Mouse (Mus musculus) left cerebral cortex, postnatal 25 days (tissue): ENCODE data around the gene H13. TPM values are rescaled to one million over a fixed set of nuclear protein-coding genes. Genes with fewer than 3 reads are reported as not detected.

Experiments used
- DNase-seq, 2 experiments: peaks; one replicate each; pipeline ENCODE4 v3.0.0; 2022; ENCODE audit warnings: low spot score in 2 of 2, mixed read lengths in 1 of 2
- intact Hi-C: fragments of 180-260 bp; cut with DNase I; formaldehyde crosslinking; loops from one replicate; pipeline ENCODE4 v1.15.1; 2025
- total RNA-seq, 2 experiments: library from RNA; stranded (reverse); gene quantifications; 2 replicates each; pipeline ENCODE4 v1.2.3; 2021

Gene H13
- total RNA-seq, 2 experiments from 2014 or later, result 73.1 to 85.4 TPM

- no peak for DNase-seq
- intact Hi-C loops, result no loop called here
These were observed 24.5 kb downstream of the H13 start for GRCm38 (mm10) chr2:152693735-152694134.

DNA sequence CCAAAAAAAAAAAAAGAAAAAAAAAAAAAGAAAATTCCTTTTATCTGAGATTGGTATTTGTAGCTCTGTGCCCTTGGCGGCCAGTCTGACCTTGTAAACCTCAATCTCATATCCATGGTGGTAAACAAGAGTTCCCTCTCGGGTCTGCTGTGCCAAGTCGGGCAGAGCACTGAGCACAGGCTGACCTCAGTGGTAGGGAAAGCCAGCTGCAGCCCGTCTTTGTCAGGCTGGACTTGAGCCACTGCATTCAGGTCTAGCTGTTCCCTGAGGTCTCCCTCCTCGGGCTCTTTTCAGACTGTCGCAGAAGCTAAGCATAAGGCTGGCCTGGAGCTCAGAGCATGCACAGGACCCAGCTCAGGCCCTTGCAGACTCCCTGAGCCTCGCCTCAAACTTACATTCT, 25.4 kb downstream of the H13 start:
- intact Hi-C loops, result no loop called here
- no peak for DNase-seq

- no peak for DNase-seq
- intact Hi-C loops, result loop anchor here (1.0 to 2.0 kb wide), 3 partner anchors 45 to 135 kb away; partner anchors contain the start of gene Bcl2l1
These were observed 26.8 kb downstream of the H13 start for GRCm38 (mm10) chr2:152696016-152696415.

DNA sequence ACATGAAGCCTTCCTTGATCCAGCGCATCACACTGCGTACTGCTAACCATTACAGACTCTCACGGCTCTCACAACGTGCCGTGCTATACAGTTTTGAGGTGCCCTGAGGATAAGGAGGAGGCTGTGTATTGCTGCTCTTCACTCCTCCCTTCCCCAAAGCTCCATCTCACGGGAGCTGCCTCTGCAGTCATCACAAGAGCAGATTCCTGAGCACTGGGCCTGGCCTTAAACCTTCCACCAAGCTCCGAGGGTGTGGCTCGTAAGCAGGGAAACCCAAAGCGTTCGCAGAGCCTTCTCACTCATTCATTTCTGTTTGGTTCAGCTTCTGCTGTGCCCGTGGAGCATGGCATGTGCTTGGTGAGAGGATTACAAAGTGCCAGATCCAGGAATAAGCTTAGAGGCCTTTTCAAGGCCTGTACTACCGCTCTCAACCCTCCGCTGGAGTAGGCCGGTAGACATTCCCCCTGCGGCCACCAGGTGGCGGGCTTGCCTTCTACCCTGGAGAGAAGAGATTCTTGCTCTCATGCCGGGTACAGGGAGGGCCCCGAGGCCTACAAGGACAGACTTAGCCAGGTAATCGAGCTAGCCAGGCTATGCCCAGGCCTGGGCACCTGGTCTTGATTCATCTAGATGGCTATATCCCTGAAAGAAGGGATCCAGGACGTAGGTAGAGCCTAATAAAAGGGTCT, 27.4 kb downstream of the H13 start:
- intact Hi-C loops, result loop anchor here (1.0 to 2.0 kb wide), 3 partner anchors 44 to 135 kb away; partner anchors contain the start of gene Bcl2l1
- peak; percentile 93 to 94 for DNase-seq

DNA sequence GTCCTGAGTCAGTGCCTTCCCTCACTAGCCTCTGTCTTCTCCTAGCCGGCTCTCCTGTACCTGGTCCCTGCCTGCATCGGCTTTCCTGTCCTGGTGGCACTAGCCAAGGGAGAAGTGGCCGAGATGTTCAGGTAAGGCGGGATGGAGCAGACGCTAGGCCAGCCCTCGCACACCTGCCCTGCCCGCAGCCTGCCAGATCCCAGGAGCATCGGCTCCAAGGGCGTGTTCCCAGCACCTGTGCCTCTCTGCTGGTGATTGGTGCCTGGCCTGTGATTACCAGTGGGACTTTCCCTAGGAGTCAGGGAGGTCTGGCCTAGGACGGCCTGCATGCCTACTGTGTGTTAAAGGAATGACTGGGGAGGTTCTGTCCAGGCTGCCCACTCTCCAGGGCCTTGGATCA, 30.9 kb downstream of the H13 start:
- DNase-seq, result no peak
- intact Hi-C loops, result no loop called here

DNA sequence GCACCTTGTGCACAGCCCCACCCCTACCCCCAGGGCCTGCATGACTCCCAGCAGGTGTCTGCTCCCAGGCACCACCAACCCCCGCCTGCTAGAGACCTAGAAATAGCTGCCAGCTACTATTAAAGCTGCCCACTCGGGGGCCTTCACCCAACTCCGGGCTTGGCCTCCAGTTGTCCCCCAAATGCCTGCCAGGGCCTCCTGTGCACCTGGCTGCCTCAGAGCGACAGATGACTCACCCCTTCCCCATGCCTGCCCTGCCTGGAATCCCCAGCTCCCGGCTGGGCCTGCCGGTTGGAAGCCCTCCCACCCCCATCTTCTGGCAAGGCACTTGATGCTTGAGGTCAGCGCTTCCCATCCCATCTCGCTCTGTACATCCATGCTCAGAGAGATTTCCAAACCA, 31.5 kb downstream of the H13 start:
- intact Hi-C loops, result no loop called here
- DNase-seq, result no peak

- no peak for DNase-seq
- intact Hi-C loops, result no loop called here
These were observed 34.5 kb downstream of the H13 start for GRCm38 (mm10) chr2:152703596-152704255.

- intact Hi-C loops, result no loop called here
- no peak for DNase-seq
These were observed 35.0 kb downstream of the H13 start for GRCm38 (mm10) chr2:152704256-152704605.

- intact Hi-C loops, result no loop called here
- DNase-seq, result no peak
These were observed 35.6 kb downstream of the H13 start for GRCm38 (mm10) chr2:152704811-152705370.

GRCm38 (mm10) chr2:152705993-152706571, 36.8 kb downstream of the H13 start:
- intact Hi-C loops, result loop anchor here (2.0 kb wide), 1 partner anchor 33 kb away; no protein-coding TSS in a partner anchor
- peak; percentile 34 to 40 for DNase-seq

DNA sequence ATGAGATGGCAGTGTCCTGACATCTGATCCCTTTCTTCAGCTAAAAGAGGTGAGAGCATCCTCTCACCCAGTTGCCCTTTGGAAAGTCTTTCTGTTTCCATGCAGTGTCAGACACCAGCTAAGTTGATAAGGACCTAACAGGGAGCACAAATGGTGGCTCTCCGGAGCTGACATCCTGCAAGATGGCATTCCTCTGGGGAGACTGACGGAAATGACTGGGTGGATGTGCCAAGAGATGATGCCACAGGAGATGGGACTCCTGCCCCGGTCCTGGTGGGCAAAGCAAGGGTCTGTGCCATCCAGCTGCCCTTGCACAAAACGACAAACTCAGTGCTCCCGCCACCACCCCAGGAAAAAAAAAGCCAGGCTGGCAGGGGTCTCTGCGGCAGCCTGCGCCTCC, 37.9 kb downstream of the H13 start:
- intact Hi-C loops, result loop anchor here (2.0 kb wide), 1 partner anchor 32 kb away; no protein-coding TSS in a partner anchor
- no peak for DNase-seq

GRCm38 (mm10) chr2:152707627-152708026, 38.4 kb downstream of the H13 start:
- peak; percentile 69 to 77 for DNase-seq

DNA sequence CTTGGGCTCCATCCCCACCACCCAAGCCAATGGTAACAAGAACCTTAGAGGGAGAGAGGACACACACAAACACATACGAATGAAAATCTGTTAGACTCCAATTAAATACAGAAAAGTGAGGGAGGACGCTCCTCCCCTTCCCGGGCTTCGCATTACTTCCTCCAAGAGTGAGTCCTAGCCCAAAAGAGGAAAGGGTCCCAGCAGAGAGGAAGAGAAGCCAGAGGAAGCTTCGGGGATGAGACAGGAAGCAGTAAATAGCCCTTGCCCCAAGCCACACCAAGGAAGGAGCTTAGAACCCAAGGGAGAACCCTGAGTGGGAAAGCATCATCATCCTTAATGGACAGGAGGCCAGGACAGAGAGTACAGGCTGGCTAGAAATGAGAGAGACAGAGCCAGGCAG, 39.8 kb downstream of the H13 start:
- no peak for DNase-seq
- intact Hi-C loops, result no loop called here

More at GRCm38 (mm10) chr2:152707627-152708026, 38.4 kb downstream of the H13 start:
- intact Hi-C loops, result loop anchor here (2.0 kb wide), 1 partner anchor 31 kb away; no protein-coding TSS in a partner anchor

DNA sequence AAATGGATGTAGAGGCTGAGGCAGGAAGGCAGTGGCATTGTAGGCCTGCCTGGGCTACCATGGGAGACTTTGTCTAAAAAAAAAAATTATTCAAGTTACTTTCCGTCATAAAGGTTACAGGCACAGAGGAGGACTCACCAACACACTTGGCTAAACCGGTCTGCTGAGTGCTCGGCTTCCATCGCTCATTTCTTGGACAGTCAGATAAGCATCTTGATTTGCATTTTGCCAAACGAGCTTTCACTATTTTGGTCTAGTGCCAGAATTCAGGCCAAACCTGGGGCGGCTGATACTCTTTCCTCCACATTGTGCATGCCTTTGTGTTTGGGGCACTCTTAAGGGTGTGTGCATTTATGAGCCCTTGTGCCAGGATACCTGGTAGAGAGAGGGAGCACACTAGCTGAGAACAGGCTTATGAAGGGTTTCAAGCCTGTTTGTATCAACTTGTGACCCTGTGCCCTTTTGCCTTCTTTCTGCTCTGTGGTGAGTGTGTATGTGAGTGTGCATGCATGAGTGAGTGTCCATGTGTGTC, 47.0 kb downstream of the H13 start:
- intact Hi-C loops, result no loop called here
- DNase-seq, result no peak

- no peak for DNase-seq
- intact Hi-C loops, result no loop called here
These were observed 48.4 kb downstream of the H13 start for GRCm38 (mm10) chr2:152717652-152718051.

DNA sequence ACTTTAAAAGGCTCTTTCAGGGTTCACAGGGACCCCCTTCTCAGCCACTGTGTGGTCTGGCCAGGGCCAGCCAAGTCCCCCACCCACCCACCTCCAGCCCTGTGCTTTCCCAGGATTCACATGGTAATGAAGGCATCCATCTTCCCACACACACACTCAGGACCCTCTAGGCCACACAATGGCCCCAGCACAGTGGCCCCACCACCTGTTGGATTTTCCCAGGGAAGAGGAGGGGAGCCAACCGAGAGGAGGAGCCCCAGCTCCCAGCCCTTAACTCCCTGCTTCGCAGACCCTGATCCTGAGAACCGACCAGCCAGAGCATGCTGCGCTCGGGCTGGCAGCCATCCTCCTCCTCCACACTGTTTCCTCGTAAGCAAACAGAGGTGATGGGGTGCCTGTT, 48.8 kb downstream of the H13 start:
- intact Hi-C loops, result no loop called here
- DNase-seq, result no peak

GRCm38 (mm10) chr2:152723651-152724331, 54.5 kb downstream of the H13 start:
- intact Hi-C loops, result no loop called here
- DNase-seq, result no peak

GRCm38 (mm10) chr2:152724332-152724723, 55.1 kb downstream of the H13 start:
- intact Hi-C loops, result no loop called here
- no peak for DNase-seq

GRCm38 (mm10) chr2:152725178-152725750, 56.0 kb downstream of the H13 start:
- DNase-seq, result no peak
- intact Hi-C loops, result no loop called here
